8 mouse cellular contexts compared by ENCODE assay signal in the genomic region with DNA sequence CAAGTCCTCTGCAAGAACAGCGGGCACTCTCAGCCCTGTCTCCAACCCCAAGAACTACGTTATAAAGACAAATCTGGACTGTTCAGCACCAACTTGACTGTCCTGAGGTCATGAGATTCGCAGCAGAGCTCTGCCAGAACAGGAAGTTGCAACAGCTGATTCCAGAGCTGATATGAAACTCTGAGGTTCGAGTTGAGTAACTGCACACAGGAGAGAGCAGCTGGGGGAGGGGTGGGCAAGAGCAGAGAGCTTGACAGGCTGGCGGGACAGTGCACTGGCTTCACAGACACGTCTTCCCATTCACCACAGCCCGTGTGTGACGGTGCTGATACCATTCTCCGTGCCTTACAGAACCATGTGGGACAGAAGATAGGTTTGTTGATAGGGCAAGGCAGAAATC. TPM values are rescaled to one million over a fixed set of nuclear protein-coding genes. Genes with fewer than 3 reads are reported as not detected.
DNase-seq lines count a peak whose midpoint lies in the region; ATAC-seq and TF ChIP-seq lines count a peak whose summit lies in the region.

No protein-coding gene starts in this region.

- ATAC-seq in intestine, embryonic 15.5 days = peak; percentile 70
- ATAC-seq in forebrain, embryonic 16.5 days = no peak

- no peak overlapping the region for H3K4me3 ChIP-seq in intestine, embryonic 15.5 days (replicated peaks)
- H3K4me3 ChIP-seq in thymus, adult 2 months (ENCODE audit: control insufficient read depth, insufficient read depth, low read length) = peak overlapping the region; percentile 33
- H3K4me3 ChIP-seq in forebrain, embryonic 16.5 days (replicated peaks; ENCODE audit: low read length) = no peak overlapping the region

- no peaks in the 10 kb centered on the region for H3K4me1 ChIP-seq in intestine, embryonic 15.5 days (replicated peaks)
- H3K4me1 ChIP-seq in thymus, adult 2 months (replicated peaks; ENCODE audit: control insufficient read depth, insufficient read depth, low read length) = peaks cover 50% of the 10 kb centered on the region
- H3K4me1 ChIP-seq in forebrain, embryonic 16.5 days (replicated peaks; ENCODE audit: control insufficient read depth, insufficient read depth, low read length) = peaks cover 6% of the 10 kb centered on the region

- no peak overlapping the region for H3K4me2 ChIP-seq in intestine, embryonic 15.5 days (replicated peaks)
- no peak overlapping the region for H3K4me2 ChIP-seq in forebrain, embryonic 16.5 days (ENCODE audit: low read length)

- peak; percentile 22; the same call in 1 of the 2 replicates for TF ChIP-seq POLR2A in thymus, adult 2 months (IDR thresholded peaks at IDR 0.05; ENCODE audit: control insufficient read depth, extremely low read depth, insufficient read depth, low read length, poor library complexity)

- TF ChIP-seq CTCF in thymus, adult 2 months (IDR thresholded peaks at IDR 0.05; ENCODE audit: borderline replicate concordance, control insufficient read depth, extremely low read depth, insufficient read depth, low read length, poor library complexity) = no peak

- H3K36me3 ChIP-seq in intestine, embryonic 15.5 days = no peaks in the 10 kb centered on the region
- H3K36me3 ChIP-seq in thymus, adult 2 months (ENCODE audit: control insufficient read depth, insufficient read depth, low read length) = no peaks in the 10 kb centered on the region
- no peaks in the 10 kb centered on the region for H3K36me3 ChIP-seq in forebrain, embryonic 16.5 days (ENCODE audit: control insufficient read depth, insufficient read depth)

- no peaks in the 10 kb centered on the region for H3K9me3 ChIP-seq in intestine, embryonic 15.5 days
- peaks cover 11% of the 10 kb centered on the region for H3K9me3 ChIP-seq in forebrain, embryonic 16.5 days (ENCODE audit: control insufficient read depth, low read length)

- H3K9ac ChIP-seq in intestine, embryonic 15.5 days = no peak overlapping the region
- H3K9ac ChIP-seq in forebrain, embryonic 16.5 days (replicated peaks; ENCODE audit: low read depth, low read length) = no peak overlapping the region

- intact Hi-C loops in gastrocnemius, postnatal 36 days (cut with DNase I) = no loop called here
- intact Hi-C loops in left cerebral cortex, postnatal 36 days (cut with DNase I) = no loop called here

- 44% methylated on average over 9 of the region's 9 CpGs for WGBS in intestine, embryonic 15.5 days
- WGBS in thymus, adult 2 months = 2% methylated on average over 9 of the region's 9 CpGs
- WGBS in forebrain, embryonic 16.5 days = 84% methylated on average over 9 of the region's 9 CpGs

- peak; percentile 34 for DNase-seq in gastrocnemius, postnatal 25 days
- DNase-seq in gastrocnemius, postnatal 36 days = no peak
- DNase-seq in adrenal gland, postnatal 14 days = peak; percentile 78
- DNase-seq in lung, postnatal 10 days = peak; percentile 82
- peak; percentile 85 for DNase-seq in thymus, adult 2 months
- DNase-seq in left cerebral cortex, postnatal 36 days (ENCODE audit: low spot score in 2 of 2) = no peak

- H3K27me3 ChIP-seq in intestine, embryonic 15.5 days (replicated peaks) = no peaks in the 10 kb centered on the region
- no peaks in the 10 kb centered on the region for H3K27me3 ChIP-seq in thymus, adult 2 months (ENCODE audit: control insufficient read depth, insufficient read depth, low read length)
- no peaks in the 10 kb centered on the region for H3K27me3 ChIP-seq in forebrain, embryonic 16.5 days (replicated peaks; ENCODE audit: control insufficient read depth, insufficient read depth, low read length)

- H3K27ac ChIP-seq in intestine, embryonic 15.5 days = no peak overlapping the region
- H3K27ac ChIP-seq in thymus, adult 2 months (ENCODE audit: control insufficient read depth, insufficient read depth, low read length) = peak overlapping the region; percentile 96
- no peak overlapping the region for H3K27ac ChIP-seq in forebrain, embryonic 16.5 days (ENCODE audit: low read length)

RNA-seq across cellular contexts. Expression of a gene that starts 9.0 kb away (rescaled TPM):
- 1 to 10 TPM in 1 of 2 experiments, under 1 TPM in 1; 0.82 to 1.3 TPM for total RNA-seq in gastrocnemius, postnatal 25 days (2021)
- 1 to 10 TPM; 1.1 to 1.3 TPM for total RNA-seq in gastrocnemius, postnatal 36 days (2021)
- total RNA-seq in adrenal gland, postnatal 14 days (2021) = 5.2 and 10.5 TPM in 2 replicates
- 3.4 TPM in 2 replicates for polyA plus RNA-seq in intestine, embryonic 15.5 days (2015; fragmentation: Nextera tagmentation; extraction: Ambion mirVana)
- polyA plus RNA-seq in thymus, adult 2 months (2012; rRNA removed) = 17.2 TPM in 2 replicates
- polyA plus RNA-seq in forebrain, embryonic 16.5 days (2015; fragmentation: Nextera tagmentation; extraction: Ambion mirVana) = 2.2 and 2.7 TPM in 2 replicates
- 10 to 100 TPM in 1 of 2 experiments, 1 to 10 TPM in 1; 7.9 to 10.7 TPM for total RNA-seq in left cerebral cortex, postnatal 36 days (2021)

RNA-seq across cellular contexts. Expression of a gene that starts 48.5 kb away (rescaled TPM):
- 1 to 10 TPM; 2.1 to 2.3 TPM for total RNA-seq in gastrocnemius, postnatal 25 days (2021)
- total RNA-seq in gastrocnemius, postnatal 36 days (2021) = 1 to 10 TPM; 1.9 to 3.1 TPM
- 0.71 and 0.93 TPM in 2 replicates for total RNA-seq in adrenal gland, postnatal 14 days (2021)
- 2.6 and 2.7 TPM in 2 replicates for polyA plus RNA-seq in intestine, embryonic 15.5 days (2015; fragmentation: Nextera tagmentation; extraction: Ambion mirVana)
- 0.20 and 0.26 TPM in 2 replicates for polyA plus RNA-seq in thymus, adult 2 months (2012; rRNA removed)
- 2.5 and 4.3 TPM in 2 replicates for polyA plus RNA-seq in forebrain, embryonic 16.5 days (2015; fragmentation: Nextera tagmentation; extraction: Ambion mirVana)
- total RNA-seq in left cerebral cortex, postnatal 36 days (2021) = under 1 TPM; 0.09 to 0.17 TPM

Comparison
In these comparisons a context has a peak if more than half of its experiments do, and no peak if none do; other contexts are left out.
1. DNase-seq: peak in gastrocnemius, postnatal 25 days (single experiment), adrenal gland, postnatal 14 days (single experiment), lung, postnatal 10 days (single experiment) and thymus, adult 2 months (single experiment); none in gastrocnemius, postnatal 36 days (0 of 2) and left cerebral cortex, postnatal 36 days (0 of 2).